Mouse (Mus musculus) adrenal gland, postnatal 25 days (tissue): ENCODE data around the gene Dnajb6. TPM values are rescaled to one million over a fixed set of nuclear protein-coding genes. Genes with fewer than 3 reads are reported as not detected.
"Not testable (repeated sequence)": the region's sequence is repeated elsewhere in the genome, so short reads cannot be mapped to it uniquely, and the experiment has no call there.

ENCODE experiments used
- DNase-seq: peaks from one replicate; pipeline ENCODE4 v3.0.0; 2021; ENCODE audit warnings: mixed read lengths
- total RNA-seq: library from RNA; stranded (reverse); gene quantifications from 2 replicates; pipeline ENCODE4 v1.2.3, GENCODE M21; 2021

Gene Dnajb6
- total RNA-seq, 1 experiment from 2014 or later, result 153 TPM

DNA sequence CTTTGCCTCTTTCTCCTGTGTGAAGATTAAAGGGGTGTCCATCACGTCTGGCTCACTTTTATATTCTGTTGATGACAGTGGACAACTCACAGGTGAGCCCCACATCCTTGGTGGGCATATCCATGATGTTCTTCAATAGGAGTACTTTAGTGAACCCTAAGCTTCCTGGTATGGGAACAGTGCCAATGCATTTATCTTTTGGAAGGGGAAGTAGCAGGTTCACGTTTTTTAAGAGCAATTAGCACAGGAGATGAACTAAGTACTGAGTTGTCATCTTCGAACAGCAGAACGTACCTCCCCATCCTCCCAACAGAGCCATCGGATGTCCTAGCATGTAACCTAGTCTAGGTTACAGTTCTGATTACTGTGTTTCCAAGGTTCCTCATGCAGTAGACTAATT, 23.8 kb downstream of the Dnajb6 start:
- DNase-seq, result no peak

DNA sequence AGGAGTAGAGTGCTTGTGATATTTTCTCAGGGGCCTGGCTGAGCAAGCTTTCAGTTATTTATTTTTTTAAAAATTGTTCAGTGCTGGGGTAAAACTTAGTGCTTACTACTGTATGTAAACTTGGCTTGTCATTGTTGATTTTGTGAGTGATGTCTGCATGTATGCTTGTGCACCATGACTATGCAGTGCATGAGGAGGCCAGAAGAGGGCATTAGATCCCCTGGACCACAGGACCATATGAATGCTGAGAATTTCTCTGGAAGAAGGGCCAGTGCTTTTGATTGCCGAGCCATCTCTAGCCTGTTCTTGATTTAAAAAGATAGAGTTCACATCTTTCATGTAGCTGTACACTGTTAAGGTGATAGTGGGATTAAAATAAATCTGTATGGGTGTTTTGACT, 35.4 kb downstream of the Dnajb6 start:
- DNase-seq, result no peak

DNA sequence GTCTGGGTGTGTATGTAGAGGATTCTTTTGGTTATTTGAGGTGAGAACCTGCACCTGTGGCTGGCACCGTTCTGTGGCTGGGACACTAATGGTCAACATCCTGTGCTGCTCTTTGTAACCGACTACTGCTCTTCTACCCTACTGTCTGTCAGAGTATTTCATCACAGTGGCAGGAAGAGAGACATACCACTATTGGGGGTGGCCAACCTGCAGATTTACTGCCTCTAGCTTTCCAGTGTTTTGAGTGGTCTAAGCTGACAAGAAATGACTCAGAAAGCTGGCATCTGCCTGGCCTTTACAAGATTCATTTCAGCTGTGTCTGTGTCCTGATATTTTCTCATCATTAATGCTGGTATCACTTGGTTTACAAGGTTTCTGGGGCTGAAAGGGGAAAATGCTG, 36.5 kb downstream of the Dnajb6 start:
- DNase-seq, result no peak

DNA sequence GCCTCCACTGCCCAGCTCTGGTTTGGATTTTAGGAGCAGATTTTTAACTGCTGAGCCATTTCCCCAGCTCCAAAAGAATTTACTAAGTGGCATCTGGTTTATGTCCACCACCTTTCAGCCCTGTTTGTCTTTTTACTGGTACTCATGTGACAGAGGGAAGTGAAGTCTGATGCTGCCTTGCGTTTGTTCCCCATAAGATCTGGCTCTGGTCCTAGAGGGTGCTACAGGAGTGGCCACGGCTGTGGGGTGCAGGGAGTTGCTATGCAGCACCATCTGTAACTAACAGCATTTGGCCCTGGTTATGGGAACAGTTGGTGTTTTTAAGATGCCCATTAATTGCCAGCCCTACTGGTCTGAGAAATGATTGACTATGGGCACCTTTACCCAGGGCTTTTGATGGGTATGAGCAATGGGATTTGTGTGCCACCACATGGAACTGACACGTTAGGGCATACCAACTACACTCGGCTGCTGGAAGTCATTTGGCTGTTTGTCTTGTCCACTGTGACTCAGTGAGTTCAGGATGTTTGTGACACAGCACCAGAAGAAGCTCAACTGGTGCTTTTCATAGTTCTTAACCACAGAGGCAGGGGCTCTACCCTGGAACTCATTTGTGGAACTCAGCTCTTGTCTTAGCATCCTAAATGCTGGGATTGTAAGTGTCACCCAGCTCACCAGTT, 37.3 kb downstream of the Dnajb6 start:
- no peak for DNase-seq

DNA sequence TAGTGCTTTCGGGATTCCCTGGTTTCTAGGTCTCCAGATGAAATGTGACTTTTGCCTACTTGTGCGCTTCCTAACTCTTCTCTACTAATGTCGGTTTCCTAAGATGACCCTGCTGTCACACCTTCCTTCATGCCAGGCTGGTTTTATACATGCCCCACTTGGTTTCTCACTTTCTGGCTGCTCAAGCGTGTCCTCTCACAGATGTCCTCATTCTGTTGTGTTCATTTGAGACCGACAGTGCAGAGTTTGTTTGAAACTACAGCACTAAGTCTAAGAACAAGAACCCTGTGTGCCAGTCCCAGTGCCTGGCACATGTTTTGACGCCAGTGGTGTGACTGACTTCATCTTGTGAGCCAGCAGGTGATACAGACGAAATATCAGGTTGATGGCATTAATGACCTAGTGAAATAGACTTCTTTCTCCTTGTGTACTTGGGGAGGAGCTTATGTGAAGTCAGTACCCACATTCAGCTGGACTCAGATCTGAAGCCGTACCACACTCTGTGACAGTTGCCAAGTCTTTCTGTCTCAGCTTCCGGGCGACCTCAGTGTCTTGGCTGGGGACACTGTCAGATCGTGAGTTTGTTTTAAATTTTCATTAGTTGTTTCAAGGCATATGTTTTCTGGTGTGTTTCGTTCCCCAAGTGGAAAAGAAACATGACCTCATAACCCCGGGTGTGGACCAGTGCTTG, 38.1 kb downstream of the Dnajb6 start:
- DNase-seq, result no peak

DNA sequence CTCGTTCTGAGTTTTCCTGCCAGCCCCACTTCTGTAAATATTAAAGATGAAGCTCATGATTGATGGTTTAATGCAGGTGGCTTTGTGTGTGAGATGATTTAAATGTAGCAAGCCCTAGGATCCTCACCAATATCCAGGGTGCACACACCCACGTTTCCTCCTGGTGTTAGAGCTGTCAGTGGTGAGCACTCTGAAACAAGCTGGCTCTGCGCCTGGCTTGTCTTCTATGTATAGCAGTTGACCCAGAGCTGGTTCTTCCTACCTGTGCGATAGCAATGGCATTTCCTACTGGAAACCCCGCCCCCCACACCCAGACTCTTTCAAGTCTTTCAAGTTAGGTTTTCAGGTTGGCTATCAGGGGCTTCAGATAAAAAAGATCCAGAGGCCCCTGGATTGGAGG, 39.9 kb downstream of the Dnajb6 start:
- no peak for DNase-seq

DNA sequence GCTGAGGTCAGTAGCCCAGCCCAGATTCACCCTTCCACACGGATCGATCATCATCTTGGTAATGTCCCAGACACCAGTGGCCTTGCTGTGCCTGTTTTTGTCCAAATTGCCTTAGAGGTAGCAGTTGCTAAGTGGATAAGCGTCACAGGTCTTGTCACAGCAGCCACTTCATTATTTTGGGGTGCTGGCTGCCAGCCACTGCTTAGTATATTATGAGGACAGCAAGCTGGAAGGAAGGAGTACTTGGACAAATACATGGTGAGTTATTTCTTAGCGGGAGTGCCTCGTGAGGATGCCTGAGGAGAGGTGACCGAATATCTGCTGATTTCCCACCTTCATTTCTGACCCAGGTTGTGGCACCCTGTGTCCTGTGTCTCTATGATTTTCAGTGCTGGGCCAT, 42.5 kb downstream of the Dnajb6 start:
- no peak for DNase-seq

DNA sequence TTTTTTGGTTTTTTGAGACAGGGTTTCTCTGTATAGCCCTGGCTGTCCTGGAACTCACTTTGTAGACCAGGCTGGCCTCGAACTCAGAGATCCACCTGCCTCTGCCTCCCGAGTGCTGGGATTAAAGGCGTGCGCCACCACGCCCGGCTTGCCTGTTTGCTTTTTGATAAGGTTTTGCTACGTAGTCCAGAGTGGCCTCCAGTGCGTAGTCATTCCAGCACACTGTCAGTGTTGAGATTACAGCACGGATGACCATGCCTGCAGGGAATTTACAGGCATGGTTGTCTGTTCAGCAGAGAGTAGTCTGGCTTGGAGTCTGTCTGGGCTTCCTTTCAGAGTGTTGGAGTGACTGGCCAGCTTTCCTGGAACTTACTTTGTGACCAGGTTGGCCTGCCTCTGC, 44.2 kb downstream of the Dnajb6 start:
- DNase-seq, result not testable (repeated sequence)

DNA sequence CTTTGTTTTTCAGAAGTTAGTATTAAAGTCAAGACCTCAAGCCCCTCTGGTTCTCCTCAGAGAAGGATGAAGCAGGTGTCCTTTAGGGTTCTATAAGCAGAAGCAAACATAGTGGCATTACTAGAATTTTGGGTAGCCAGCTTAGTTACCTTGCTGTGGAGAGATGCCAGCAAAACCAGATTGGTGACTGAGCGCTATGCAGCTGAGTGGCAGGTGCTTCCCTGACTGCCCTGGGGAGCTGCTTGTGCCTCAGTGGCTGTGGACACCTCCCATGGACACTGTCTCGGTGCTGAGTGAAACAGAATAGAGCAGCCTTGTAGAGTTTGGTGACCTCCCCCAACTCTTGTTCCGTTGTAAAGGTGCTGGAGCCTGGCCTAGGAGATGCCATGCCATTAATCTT, 46.8 kb downstream of the Dnajb6 start:
- no peak for DNase-seq

DNA sequence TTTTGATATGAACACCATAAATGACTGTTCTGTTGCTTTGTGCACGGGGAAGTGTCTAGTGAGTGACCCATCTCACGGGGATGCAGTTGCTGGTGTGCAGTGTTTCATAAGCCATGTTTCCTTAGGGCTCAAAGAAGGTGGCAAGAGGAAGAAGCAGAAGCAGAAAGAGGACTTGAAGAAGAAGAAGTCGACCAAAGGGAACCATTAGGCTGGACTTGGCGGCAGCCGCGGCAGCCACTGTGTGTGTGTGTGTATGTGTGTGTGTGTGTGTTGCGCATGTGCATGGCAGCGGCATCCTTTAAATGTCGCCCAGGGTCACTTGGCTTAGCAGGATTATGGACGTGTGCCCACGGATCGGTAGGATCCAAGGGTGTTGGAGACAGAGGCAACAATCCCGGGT, 49.4 kb downstream of the Dnajb6 start:
- DNase-seq, result not testable (repeated sequence)

DNA sequence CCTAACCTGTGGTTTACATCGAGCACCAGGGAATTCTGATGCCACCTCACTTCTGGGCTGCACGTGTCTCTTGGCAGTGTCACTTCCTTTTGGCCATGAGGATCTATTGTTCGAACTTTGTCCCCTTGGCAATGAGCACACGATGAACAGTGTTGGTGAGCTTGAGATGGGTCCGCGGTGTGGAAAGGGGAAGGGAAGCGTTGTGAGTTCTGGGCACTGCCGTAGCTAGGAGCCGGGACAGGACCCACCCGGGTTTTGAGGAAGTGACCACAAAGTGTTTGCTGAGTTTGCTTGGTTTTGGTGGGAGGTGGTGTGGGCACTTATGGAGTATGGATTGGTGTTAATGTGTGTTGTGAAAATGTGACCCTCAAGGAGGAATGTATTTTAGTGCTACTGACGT, 50.5 kb downstream of the Dnajb6 start:
- not testable (repeated sequence) for DNase-seq

DNA sequence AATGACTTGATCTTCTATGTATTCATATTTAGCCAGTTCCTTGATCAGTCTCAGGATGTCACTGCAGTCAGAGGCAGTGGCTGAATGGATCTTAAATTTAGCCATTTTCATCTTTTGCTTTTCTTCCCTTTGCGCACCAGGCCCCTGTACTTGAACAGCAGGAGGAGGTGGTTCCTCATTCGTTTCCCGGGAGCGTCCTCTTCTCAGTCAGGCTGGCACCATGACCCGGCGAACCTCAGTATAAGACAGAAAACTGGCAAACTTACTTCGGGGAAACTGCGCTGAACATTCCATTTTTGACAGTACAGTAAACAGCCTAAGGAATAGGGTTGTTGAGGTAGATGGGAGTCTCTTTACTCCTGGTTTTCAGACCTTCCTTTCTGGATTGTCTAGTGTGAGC, 59.4 kb downstream of the Dnajb6 start:
- not testable (repeated sequence) for DNase-seq

DNA sequence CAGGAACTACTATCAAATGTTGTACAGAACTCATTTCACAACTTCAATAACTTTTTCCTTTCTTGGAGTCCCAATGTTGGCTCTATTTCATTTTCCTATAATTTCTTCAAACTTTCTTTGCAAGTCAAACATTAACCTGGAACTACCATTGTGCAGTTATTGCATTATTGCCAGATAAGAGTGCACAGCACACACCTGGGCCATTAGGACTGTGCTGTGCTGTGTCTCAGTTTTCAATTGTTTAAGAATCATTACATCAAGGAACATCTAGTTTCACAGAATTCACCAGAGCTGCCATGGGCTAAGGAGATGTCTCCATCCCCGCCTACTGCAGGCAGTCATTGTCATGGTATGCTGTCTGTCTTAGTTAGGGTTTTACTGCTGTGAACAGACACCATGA, 73.5 kb downstream of the Dnajb6 start:
- no peak for DNase-seq

DNA sequence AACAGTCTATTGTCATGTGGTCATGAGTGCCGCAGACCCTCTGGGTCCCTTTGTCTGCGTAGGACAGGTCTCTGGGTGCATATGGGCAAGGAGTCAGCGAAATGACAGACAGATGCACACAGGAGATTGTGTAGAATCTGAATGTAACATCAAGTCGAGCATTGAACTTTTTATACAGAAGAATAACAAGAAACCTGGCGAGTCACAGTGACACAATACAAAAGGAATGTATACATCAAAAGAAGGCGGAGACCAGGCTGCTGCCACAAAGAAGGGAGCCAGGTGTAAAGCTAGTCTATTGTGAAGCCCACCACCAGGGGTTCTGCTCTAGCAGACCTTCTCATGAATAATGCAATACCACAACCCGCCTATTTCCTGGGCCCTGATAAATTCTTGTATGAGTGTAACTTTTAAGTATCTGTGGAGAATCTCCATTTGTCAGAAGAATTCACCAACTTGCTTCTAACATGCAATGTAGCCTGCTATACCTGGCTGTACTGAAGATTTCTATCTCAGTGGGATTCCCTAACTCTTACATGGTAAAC, 76.0 kb downstream of the Dnajb6 start:
- DNase-seq, result not testable (repeated sequence)

DNA sequence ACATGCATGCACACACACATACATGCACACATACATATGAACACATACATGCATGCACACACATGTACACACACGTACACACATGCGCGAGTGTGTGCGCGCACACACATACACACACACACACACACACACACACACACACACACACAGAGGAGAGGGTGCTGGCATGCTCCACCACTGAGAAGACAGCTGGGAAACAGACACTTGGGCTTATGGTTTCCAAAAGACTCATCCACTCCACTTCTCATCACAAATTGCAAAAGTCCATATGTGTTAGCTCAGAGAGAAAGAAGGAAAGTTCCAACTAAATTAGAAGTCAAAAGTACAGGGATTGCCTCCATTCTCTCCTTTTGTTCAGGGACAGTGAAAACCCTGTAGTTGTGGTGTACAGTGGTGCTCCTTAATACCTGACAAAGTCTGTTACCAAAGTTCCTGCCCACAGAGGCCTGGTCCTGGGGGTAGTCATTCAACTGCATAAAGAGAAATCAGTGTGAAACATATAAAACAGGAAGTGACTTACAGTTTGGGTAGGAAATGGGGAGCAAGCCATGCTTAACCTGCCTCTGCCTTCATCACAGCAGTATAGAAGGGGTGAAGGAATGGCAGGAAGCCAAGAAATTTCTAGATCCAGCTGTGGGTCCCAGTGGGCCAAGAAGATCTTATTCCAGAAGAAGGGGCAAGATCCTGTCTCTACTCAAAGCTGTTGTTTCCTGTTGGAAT, 81.2 kb downstream of the Dnajb6 start:
- DNase-seq, result no peak

DNA sequence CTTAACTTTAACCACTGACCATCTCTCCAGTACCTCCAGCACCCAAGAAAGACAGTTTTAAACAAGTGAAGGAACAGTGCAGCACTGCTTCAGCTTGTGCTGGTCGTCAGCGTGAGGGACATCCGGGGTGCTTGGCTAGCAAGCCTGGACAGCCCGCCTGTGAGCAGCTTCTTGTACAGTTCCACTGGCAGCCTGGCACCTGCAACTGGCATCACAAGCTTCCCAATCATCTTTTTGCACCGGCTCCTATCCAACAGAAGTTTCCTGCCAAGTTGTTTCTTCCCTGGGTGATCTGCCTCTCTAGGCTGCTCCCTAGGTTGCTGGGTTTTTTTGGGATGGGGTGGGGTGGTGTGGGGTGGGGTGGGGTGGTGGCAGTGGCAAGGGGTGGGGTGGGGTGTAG, 81.9 kb downstream of the Dnajb6 start:
- no peak for DNase-seq

DNA sequence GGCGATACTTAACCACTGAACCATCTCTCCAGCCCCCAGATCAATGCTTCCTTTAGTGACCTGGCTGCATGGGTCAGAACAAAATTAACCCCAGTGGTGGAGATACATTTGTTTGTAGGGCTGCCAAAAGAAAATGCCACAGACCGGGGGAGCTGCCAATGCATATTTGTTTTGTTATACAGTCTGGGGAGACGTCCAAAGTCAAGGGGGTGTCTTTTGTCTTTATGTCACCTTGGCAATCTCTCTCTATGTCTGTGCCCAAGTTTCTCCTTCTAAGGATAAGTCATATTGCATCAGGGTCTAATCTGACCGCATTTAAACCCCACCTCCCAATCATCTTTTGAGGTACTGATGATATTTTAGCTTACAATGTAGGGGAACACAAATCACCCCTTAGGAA, 82.8 kb downstream of the Dnajb6 start:
- DNase-seq, result no peak

DNA sequence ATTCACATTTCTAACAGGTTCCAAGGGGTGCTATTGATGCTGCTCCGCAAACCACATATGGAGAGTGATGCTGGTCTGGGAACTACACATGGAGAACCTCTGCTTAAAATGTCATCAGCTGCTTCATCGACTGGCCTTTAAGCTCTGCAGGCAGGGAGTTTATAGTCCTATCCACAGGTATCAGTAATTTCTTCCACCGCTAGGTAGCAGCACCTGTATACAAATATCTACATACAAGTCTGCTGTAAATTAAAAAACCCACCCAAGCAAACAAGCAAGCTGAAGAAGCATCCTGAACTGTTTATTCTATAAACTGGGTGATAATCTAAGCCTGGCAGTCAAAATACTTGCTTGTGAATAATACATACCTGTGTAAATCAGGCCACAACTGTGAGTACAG, 89.3 kb downstream of the Dnajb6 start:
- DNase-seq, result no peak

DNA sequence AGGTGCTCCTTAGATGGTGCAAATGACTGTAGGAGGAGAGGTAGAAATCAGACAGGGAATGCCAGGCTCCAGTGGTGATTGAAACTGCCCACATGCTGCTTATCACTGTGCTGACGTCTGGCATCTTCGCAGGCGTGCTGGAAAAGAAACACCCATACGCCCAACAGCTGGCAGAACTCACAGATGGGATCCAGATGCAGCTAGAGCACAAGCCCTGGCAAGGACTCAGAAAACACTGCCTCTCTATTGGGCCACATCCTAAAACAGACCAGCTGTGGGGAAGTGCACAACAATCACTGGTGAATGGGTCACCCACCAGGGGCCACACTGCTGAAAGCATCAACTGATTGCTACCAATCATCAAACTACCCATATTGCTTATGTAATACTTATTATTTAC, 91.3 kb downstream of the Dnajb6 start:
- DNase-seq, result no peak

DNA sequence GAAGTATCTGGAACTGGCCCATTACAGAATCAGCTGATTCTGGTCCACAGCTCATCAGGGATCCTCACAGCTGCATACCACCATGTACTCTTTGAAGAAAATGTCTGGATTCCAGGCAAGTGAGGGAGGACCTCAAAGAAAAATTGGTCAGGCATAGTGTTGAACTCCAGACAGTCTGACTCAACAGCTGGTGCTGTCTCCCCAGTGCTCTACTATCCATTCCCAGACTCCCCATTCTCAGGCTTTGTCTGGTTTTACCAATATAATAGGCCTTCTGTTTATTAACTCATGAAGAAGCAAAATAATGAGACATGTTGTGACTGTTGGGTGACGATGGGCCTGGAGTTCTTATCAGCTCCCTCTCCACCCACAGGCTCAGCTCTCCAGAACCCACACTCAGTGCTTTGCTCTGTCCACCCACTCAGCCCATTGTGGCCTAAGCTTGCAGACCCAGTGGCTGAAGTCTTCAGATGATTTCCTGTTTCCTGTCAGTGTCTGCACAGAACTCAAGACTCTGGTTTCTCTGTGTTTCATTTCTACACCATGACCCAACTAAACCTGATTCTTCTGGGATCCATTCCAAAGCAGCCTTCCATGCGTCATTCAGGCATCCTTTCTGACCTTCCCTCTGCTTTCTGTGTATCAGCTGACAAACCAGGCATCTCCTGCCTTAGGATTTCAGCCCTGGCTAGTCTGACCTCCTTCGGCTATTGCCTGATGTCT, 107.1 kb downstream of the Dnajb6 start:
- DNase-seq, result peak; percentile 18

DNA sequence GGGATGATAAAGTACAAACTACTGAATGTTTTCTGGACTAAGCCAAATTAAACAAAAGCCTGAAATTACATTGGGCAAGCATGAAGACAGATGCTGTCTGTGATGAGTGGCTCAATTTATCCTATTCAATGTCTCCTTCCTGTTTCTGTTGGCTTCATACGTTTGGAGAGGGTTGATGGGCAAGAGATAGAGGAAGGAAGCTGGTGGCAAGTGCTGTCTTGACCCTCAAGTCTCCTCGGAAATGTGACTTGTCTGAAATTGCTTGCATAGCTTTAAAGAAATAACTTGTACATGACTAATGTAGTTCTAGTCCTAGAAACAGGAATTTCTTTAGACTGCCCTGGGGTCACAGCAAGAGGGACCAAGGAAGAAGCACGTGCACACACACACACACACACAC, 109.5 kb downstream of the Dnajb6 start:
- no peak for DNase-seq

DNA sequence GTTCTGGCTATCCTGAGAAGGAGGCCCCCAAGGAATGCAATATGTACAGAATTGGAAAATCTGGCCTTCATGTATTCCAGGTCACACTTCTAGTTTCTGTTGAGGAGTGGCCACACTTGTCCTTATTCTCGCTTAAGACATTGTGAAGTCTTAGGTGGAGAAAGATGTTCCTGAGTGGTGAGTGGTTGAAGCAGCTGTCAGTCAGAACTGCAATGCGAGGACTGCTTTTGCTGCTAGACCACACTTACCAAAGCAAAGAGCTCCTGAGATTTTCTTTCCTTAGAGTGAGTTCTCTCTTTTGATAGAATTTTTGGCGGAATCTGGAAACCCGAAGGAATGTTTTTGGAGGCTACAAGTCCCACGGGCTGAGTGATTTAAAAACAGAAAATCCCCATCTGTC, 112.0 kb downstream of the Dnajb6 start:
- DNase-seq, result no peak

DNA sequence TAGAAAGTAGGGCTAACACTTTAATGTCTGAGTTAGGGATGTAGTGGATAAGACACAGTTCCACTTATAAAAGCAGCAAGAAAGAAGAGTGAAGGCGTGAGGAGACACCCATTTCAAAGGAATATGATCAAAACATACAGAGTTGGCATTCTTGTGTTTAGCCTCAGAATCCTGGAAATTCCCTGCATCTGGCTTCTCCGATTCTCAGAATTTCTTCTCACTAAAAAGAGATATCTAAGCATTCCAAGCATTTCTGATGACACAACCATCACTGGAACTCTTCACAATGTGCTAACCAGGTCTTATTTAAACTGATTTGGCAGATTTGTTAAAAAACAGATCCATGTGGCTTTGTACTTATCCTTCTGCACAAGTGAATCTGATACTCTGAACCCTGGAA, 112.6 kb downstream of the Dnajb6 start:
- no peak for DNase-seq
